Mouse (Mus musculus): Measurements from ENCODE around the gene Bcas3.

Gene Bcas3

GRCm38 (mm10) chr11:85836523-85837290 is 483.7 kb downstream of the Bcas3 start:
- ATAC-seq (ENCODE audit: insufficient number of reproducible peaks, low FRiP score, low TSS enrichment): no peak

GRCm38 (mm10) chr11:85837291-85837647 is 484.3 kb downstream of the Bcas3 start:
- ATAC-seq (ENCODE audit: insufficient number of reproducible peaks, low FRiP score, low TSS enrichment): no peak

GRCm38 (mm10) chr11:85837648-85838423 is 484.9 kb downstream of the Bcas3 start:
- no peak for ATAC-seq (ENCODE audit: insufficient number of reproducible peaks, low FRiP score, low TSS enrichment)

DNA sequence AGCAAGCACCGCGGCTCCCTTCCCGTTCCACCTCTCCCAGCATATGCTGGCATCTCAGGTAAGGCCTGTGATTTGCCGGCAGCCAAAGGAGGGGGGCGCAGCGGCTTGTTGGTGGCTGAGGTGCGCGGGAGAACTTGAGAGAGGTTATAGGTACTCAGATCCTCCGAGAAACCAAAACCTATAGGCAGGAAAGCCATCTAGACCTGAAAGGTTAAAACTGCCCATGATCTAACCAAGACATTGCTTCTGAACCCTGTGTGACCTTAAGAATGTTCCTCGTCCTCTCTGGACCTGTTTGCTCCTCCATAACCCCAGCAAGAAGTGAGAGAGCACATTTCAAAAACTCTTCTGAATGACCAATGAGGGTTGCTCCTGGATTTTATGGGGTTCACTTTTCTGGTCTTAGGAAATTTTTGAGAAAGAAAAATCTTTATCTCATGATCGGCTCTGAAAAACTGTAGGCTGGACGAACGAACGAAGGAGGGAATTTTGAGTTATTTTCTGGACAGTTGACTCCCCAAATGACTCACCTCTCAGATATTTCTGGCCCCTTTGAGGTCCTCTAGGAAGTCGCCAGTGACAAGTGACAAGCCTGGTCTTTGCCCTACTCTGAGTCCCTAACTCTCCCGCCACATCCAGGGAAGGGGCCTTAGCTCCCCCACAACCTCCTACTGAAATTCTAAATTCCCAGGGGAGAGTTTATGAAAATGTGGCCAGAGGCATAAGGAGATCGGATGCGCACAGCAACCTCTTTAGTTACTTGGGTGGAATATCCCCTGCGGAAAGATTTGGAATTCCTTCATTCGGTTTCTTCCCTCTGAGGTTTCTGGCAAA is 485.7 kb downstream of the Bcas3 start:
- no peak for ATAC-seq (ENCODE audit: insufficient number of reproducible peaks, low FRiP score, low TSS enrichment)

GRCm38 (mm10) chr11:85839258-85840030 is 486.5 kb downstream of the Bcas3 start:
- ATAC-seq (ENCODE audit: insufficient number of reproducible peaks, low FRiP score, low TSS enrichment): no peak

DNA sequence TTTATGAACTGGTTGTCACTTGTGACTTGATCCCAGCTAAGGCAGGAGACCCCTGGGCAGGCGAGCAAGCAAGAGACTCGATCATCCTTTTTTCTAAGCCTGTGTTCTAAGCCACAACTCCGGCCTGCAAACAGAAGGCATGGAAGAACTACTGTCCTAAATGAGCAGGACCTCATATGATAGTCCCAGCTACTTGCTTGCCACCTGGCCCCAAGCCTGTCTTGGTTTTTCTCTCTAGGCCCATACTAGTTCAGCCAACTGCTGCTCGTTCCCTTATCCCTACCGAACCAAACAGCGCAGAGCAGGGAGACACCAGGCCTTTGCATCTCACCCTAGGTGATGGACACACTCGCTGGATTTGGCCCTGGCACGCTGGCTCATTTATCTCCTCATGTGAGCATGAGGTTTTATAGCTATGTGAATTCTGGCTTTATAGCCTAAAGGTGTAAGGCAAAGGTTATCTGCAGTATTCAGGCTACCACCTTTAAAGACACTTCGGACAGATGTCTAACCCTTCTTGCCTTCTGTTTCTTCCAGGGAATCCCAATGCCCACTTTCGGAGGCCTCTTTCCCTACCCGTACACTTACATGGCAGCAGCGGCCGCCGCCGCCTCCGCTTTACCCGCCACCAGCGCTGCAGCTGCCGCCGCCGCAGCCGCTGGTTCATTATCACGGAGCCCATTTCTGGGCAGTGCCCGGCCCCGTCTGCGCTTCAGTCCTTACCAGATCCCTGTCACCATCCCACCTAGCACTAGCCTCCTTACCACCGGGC is 487.2 kb downstream of the Bcas3 start:
- ATAC-seq (ENCODE audit: insufficient number of reproducible peaks, low FRiP score, low TSS enrichment): no peak

GRCm38 (mm10) chr11:85840803-85841145 is 487.8 kb downstream of the Bcas3 start:
- no peak for ATAC-seq (ENCODE audit: insufficient number of reproducible peaks, low FRiP score, low TSS enrichment)

DNA sequence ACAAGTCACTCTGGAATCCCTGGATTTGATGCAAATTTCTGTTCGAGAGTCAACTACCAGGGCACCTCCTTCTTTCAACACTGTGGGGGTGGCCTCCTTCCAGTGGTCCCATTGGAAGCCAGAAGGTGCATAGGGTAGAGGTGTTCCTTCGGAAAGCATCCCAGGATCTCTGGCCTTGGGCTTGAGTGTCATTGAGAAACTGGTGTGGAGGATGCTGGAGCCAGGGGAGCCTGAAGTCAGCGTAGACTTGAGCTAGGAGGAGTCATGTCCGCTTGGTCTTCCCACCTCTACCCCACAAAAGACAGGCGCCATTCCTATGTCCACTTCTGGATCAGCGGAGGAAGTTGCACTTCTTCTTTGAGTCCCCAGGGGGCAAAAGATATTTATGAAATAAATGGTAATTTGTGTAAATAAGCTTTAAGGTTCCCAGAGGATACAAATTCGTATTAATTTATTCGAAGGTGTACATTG is 488.3 kb downstream of the Bcas3 start:
- ATAC-seq (ENCODE audit: insufficient number of reproducible peaks, low FRiP score, low TSS enrichment): no peak

DNA sequence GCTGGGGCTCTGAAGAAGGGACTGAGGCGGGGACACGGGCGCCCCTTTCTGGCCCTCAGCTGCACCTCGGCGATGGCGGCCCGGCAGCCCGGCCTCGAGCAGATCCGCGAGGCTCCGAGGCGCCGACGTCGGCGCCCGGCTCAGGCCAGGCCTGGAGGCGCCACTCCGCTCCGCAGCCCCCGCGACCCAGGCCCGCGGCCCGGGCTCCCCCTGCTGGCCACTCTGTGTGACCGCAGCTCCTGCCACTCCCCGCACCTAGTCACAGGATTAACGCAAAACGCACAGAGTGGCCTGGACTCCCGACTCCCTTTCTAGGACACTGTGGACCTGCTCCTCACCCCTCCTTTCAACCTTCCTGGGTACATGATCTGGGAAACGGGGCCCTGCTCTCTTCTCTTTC is 489.0 kb downstream of the Bcas3 start:
- ATAC-seq (ENCODE audit: insufficient number of reproducible peaks, low FRiP score, low TSS enrichment): no peak

DNA sequence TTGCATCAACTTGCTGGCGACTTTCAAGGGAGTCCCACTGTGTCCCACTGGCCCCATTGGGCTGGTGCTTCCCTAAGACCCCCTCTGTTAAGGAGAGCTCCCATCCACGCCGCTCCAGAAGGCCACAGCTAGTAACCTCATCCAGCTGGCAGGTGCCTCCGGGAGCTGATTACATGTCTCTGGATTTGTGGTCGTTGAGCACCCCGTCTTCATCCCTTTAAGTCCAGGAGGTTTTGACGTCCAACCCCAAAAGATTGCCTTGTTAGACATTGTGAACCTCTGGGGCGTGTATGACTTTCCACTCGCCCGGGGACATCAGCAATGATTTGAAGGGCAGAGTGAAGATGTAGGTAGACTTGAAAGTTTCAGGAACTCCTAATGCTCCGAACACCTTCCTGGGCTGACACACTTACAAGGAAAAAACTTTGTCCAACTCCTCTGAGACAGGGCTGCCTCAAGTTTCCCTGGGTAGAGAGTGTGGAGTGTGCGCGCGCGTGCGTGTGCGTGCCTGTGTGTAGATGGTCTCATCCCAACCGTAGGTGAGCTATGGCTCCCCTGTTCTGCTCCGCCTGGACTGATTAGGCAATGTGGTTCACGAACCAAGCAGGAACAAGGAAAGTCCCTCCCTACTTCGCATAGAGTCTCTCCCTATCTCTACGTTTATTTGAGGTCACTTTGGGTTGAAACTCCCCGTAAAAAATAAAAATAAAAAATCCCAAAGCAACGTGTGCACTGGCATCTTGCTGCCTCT is 489.8 kb downstream of the Bcas3 start:
- ATAC-seq (ENCODE audit: insufficient number of reproducible peaks, low FRiP score, low TSS enrichment): no peak

DNA sequence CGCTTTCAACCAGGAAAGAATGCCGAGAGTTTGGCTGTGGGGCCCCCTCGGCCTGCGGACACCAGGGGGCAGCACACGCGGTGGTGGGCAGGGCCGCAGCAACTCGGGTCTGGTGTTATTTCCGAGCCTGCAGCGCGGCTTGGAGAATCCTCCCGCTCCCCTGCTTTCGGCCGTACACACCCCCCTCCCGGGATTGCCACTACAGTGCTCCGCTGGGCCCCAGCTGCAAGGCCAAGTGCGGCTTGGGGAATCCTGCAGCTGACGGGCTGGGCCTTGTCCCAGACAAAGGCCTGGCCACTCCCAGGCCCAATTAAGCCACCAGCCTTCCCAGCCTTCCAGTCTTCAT is 490.4 kb downstream of the Bcas3 start:
- ATAC-seq (ENCODE audit: insufficient number of reproducible peaks, low FRiP score, low TSS enrichment): no peak

GRCm38 (mm10) chr11:85844144-85844965 is 491.4 kb downstream of the Bcas3 start:
- ATAC-seq (ENCODE audit: insufficient number of reproducible peaks, low FRiP score, low TSS enrichment): peak; percentile 37; the same call in 1 of the 2 replicates

GRCm38 (mm10) chr11:85844971-85845370 is 492.0 kb downstream of the Bcas3 start:
- ATAC-seq (ENCODE audit: insufficient number of reproducible peaks, low FRiP score, low TSS enrichment): no peak

- no peak for ATAC-seq (ENCODE audit: insufficient number of reproducible peaks, low FRiP score, low TSS enrichment)
Measured at GRCm38 (mm10) chr11:85845921-85846320, 493.0 kb downstream of the Bcas3 start.

- ATAC-seq (ENCODE audit: insufficient number of reproducible peaks, low FRiP score, low TSS enrichment): no peak
Measured at GRCm38 (mm10) chr11:85846509-85846908, 493.5 kb downstream of the Bcas3 start.

DNA sequence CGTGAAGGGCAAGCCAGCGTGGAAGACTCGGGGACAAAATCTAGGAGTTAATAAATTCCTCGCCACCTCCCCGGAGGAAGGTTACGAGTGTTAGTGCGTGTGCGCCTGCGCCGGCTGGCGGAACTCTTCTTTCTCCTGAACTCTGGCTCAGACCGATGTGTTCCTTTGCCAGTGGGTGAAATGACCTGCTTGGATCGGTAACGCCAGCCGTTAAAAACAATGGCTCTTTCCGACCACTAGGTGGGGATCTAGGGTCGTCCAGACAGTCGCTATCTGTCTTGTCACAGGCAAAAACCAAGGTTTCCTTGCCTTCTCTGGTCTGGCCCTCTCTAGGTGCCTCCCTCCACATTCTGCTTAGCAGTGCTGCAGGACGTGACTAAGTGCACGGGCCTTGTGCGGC is 496.1 kb downstream of the Bcas3 start:
- peak; percentile 52; the same call in 1 of the 2 replicates for ATAC-seq (ENCODE audit: insufficient number of reproducible peaks, low FRiP score, low TSS enrichment)

GRCm38 (mm10) chr11:85850233-85850632 is 497.3 kb downstream of the Bcas3 start, which contains the start of gene Gm11444:
TSS of gene Gm11444 (minus strand) at chr11:85850333.
- no peak for ATAC-seq (ENCODE audit: insufficient number of reproducible peaks, low FRiP score, low TSS enrichment)

DNA sequence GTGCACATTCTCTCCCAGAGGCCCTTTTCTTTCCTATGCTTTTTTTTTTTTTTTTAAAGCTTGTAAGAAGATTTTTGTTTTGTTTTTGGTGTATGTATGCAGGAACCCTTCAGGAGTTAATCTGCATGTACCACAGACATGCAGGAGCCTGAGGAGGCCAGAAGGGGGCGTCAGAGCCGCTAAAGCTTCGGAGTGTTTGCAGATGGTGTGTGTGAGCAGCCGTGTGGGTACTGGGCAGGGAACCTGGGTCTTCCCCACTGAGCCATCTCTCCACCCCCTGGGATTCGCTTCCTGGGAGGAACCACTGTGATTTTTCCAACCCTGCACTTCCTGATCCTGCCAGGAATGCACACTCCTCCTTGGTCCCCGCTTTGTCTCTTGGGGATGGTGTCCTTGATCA is 497.8 kb downstream of the Bcas3 start:
- no peak for ATAC-seq (ENCODE audit: insufficient number of reproducible peaks, low FRiP score, low TSS enrichment)

Measured in cerebellum, adult (tissue).